Mouse (Mus musculus) testis, adult 2 months (tissue): Measurements from ENCODE around the gene Aebp1. TPM values are rescaled to one million over a fixed set of nuclear protein-coding genes. Genes with fewer than 3 reads are reported as not detected.
A peak's percentile ranks its signal among the peaks of the same experiment; 100 is the strongest.
"Not testable (repeated sequence)": the region's sequence is repeated elsewhere in the genome, so short reads cannot be mapped to it uniquely, and the experiment has no call there.

Experiments
- H3K27ac ChIP-seq: fragments of 200-500 bp; 2 replicates; pipeline ENCODE4 v1.5.1; 2012; ENCODE audit warnings: low read depth, low read length; ENCODE audit not compliant: control insufficient read depth, insufficient read depth
- H3K27me3 ChIP-seq: fragments of 200-500 bp; 2 replicates; pipeline ENCODE4 v1.6.1; 2012; ENCODE audit warnings: mild to moderate bottlenecking, low read length, moderate library complexity; ENCODE audit not compliant: control insufficient read depth, insufficient read depth
- H3K36me3 ChIP-seq: fragments of 200-500 bp; 2 replicates; pipeline ENCODE4 v1.6.1; 2012; ENCODE audit warnings: mild to moderate bottlenecking, low read length; ENCODE audit not compliant: control insufficient read depth, insufficient read depth
- H3K4me1 ChIP-seq: fragments of 200-500 bp; 2 replicates; pipeline ENCODE4 v1.6.1; 2012; ENCODE audit warnings: low read length; ENCODE audit not compliant: control insufficient read depth, insufficient read depth
- H3K4me3 ChIP-seq: fragments of 200-500 bp; 2 replicates; pipeline ENCODE4 v1.5.1; 2012; ENCODE audit warnings: low read depth, mild to moderate bottlenecking, low read length, moderate library complexity, mixed read lengths; ENCODE audit not compliant: control insufficient read depth
- CTCF ChIP-seq: fragments of 200-500 bp; IDR thresholded peaks from 2 replicates; pipeline ENCODE4 v1.5.1; 2012; ENCODE audit warnings: low read depth, mild to moderate bottlenecking, inconsistent platforms, low read length, moderate library complexity; ENCODE audit not compliant: control insufficient read depth, insufficient read depth, insufficient replicate concordance
- POLR2A ChIP-seq: fragments of 200-500 bp; IDR thresholded peaks from 2 replicates; pipeline ENCODE4 v1.6.1; 2012; ENCODE audit warnings: low read depth, mild to moderate bottlenecking, inconsistent platforms, low read length, moderate library complexity; ENCODE audit not compliant: control insufficient read depth
- polyA plus RNA-seq: library from polyadenylated mRNA; depleted of rRNA; stranded (reverse); fragments of >200 nt; gene quantifications from 2 replicates; pipeline ENCODE4 v1.2.3, GENCODE M21; 2012

Gene Aebp1
- polyA plus RNA-seq, 1 experiment: 5.9 TPM

DNA sequence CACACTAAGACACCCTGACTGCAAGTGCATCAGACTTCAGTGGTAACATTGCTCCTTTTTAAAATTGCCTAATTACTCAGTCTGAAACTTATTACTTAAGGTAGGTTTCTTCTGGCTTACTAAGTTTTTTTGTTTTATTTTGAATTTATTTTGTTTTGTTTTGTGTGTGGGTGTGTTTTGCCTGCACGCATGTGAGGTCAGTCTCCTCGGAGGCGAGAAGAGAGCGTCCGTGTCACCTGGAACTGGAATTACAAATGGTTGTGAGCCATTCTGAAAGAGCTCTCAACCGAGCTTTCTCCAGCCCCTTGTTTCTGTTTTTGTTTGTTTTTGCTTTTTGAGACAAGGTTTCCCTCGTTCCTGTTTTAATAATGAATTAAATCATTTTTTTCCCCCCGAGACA is 16.9 kb downstream of the Aebp1 start:
- H3K36me3 ChIP-seq: no peaks in the 10 kb centered on the region
- no peaks in the 10 kb centered on the region for H3K27me3 ChIP-seq
- peaks cover 9% of the 10 kb centered on the region for H3K4me1 ChIP-seq
- TF ChIP-seq CTCF (no peak), POLR2A (no peak)
- H3K27ac ChIP-seq: peak overlapping the region; percentile 88
- peak overlapping the region; percentile 97 for H3K4me3 ChIP-seq

DNA sequence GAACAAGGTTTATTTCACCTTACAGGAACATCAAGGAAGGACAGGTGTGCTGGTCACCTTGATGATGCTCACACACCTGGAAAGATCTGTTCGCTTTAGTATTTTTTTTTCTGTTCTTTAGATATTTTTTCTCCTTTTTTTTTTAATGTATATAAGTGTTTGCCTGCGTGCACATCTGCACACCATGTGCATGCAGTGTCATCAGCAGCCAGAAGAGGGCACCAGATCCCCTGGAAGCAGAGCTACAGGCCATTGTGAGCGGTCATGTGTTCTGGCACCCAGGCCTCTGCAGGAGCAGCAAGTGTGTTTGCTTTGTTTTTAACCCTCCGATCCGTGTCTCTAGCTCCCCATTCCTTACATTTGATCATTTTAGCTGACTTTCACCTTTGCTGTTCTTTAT is 18.2 kb downstream of the Aebp1 start:
- no peak overlapping the region for H3K4me3 ChIP-seq
- no peaks in the 10 kb centered on the region for H3K36me3 ChIP-seq
- no peak overlapping the region for H3K27ac ChIP-seq
- TF ChIP-seq POLR2A (no peak), CTCF (peak; percentile 84; the same call in 1 of the 2 replicates)
- H3K27me3 ChIP-seq: no peaks in the 10 kb centered on the region
- H3K4me1 ChIP-seq: peaks cover 9% of the 10 kb centered on the region

- Histone ChIP-seq H3K4me1 (peaks cover 10% of the 10 kb centered on the region), H3K4me3 (no peak overlapping the region), H3K27me3 (no peaks in the 10 kb centered on the region), H3K36me3 (no peaks in the 10 kb centered on the region), H3K27ac (no peak overlapping the region)
- no peak for TF ChIP-seq POLR2A
- TF ChIP-seq CTCF: no peak
Measured at GRCm38 (mm10) chr11:5882518-5882917, 20.8 kb downstream of the Aebp1 start.

- H3K27ac ChIP-seq: no peak overlapping the region
- no peaks in the 10 kb centered on the region for H3K27me3 ChIP-seq
- no peaks in the 10 kb centered on the region for H3K36me3 ChIP-seq
- TF ChIP-seq CTCF (peak; percentile 38; the same call in 1 of the 2 replicates), POLR2A (no peak)
- H3K4me3 ChIP-seq: no peak overlapping the region
- H3K4me1 ChIP-seq: peaks cover 3% of the 10 kb centered on the region
Measured at GRCm38 (mm10) chr11:5886187-5886586, 24.4 kb downstream of the Aebp1 start.

DNA sequence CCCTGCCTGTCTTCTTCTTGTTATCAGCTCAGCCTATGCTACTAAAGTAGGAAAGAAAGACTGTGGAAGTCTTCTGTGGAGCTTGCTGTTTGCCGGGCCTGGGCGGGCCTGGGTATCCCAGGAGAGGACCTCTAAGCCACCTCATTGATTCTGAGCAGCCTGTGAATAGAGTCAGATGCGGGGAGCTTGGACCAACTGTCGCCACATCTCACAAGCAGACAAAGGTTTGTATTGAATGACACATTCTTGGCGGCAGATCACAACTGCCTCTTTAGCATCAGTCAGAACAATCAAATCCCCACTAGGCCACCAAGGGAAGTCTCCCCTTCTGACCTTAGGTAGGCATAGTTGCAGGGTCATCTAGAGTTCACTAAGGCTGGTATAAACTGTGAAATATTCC is 25.5 kb downstream of the Aebp1 start:
- H3K36me3 ChIP-seq: no peaks in the 10 kb centered on the region
- no peak for TF ChIP-seq POLR2A
- no peak for TF ChIP-seq CTCF
- H3K27me3 ChIP-seq: no peaks in the 10 kb centered on the region
- peaks cover 3% of the 10 kb centered on the region for H3K4me1 ChIP-seq
- H3K27ac ChIP-seq: no peak overlapping the region
- no peak overlapping the region for H3K4me3 ChIP-seq

DNA sequence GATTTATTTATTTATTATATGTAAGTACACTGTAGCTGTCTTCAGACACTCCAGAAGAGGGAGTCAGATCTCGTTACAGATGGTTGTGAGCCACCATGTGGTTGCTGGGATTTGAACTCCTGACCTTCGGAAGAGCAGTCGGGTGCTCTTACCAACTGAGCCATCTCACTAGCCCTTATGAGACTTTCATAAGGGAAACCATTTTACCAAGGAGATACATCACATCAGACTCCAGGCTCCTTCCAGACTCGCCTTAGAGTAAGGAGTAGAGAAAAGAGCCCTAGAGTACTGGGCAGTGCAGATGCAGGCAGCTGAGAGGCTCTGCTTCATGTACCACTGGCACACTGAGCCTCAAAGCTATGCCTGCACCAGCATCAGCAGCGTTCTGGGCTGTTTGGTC is 26.8 kb downstream of the Aebp1 start:
- not testable (repeated sequence) for H3K27me3 ChIP-seq, H3K4me1 ChIP-seq

GRCm38 (mm10) chr11:5892151-5892591 is 30.4 kb downstream of the Aebp1 start:
- Histone ChIP-seq H3K36me3 (no peaks in the 10 kb centered on the region), H3K27me3 (no peaks in the 10 kb centered on the region), H3K27ac (no peak overlapping the region), H3K4me3 (no peak overlapping the region), H3K4me1 (no peaks in the 10 kb centered on the region)
- no peak for TF ChIP-seq CTCF
- no peak for TF ChIP-seq POLR2A

More for the DNA sequence above, 26.8 kb downstream of the Aebp1 start:
- not testable (repeated sequence) for H3K4me3 ChIP-seq, H3K27ac ChIP-seq, H3K36me3 ChIP-seq

GRCm38 (mm10) chr11:5892810-5893368 is 31.1 kb downstream of the Aebp1 start:
- Histone ChIP-seq H3K36me3 (no peaks in the 10 kb centered on the region), H3K27ac (no peak overlapping the region), H3K4me1 (peaks cover 5% of the 10 kb centered on the region), H3K27me3 (no peaks in the 10 kb centered on the region), H3K4me3 (no peak overlapping the region)
- TF ChIP-seq POLR2A: no peak
- TF ChIP-seq CTCF: no peak
